Comparison of ENCODE assay signal across 22 mouse cellular contexts in the genomic region with DNA sequence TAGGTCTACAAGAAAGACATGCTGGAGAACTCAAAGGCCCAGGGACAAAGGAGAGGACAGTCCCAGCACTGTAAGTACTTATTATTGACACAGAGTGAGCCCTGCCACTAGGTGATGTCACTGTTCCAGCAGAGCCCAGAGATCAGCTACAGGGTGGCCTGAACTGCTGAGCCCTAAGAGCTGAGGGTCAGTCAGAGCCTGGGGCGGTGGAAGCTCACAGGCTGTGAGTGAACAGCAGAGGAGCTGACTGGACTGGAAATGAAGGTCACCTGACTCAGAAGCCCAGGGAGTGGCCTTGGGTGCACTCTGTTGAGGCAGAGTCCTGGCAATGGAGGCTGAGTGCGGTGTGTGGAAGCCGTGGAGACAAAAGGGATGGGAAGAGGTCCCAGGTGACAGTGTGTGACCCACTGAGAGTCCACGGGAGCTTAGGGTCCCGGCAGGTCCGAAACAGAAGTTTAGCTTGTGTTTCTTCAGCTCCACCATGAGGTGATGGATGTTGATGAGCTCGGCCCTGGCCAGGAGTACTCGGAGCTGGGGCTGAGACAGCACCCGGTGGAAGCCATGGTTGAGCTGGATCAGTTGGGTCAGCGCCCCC. TPM values are rescaled to one million over a fixed set of nuclear protein-coding genes. Genes with fewer than 3 reads are reported as not detected.
DNase-seq lines count a peak whose midpoint lies in the region; ATAC-seq and TF ChIP-seq lines count a peak whose summit lies in the region.
"Had no signal": no experiment of that assay in that cellular context is flagged by ENCODE, and none has a peak within 500 bp of the region (broad histone marks: within the 10 kb centered on the region; RNA-seq: fewer than 3 reads in every experiment).

No protein-coding gene starts in this region.

- H3K4me3 ChIP-seq in intestine, embryonic 14.5 days (ENCODE audit: low read depth, low read length) = no peak overlapping the region
- no peak overlapping the region for H3K4me3 ChIP-seq in intestine, embryonic 16.5 days (ENCODE audit: low read length)
- no peak overlapping the region for H3K4me3 ChIP-seq in liver, adult 2 months (ENCODE audit: insufficient read depth, low read depth, low read length)
- H3K4me3 ChIP-seq in liver, postnatal 0 days (ENCODE audit: low read depth, low read length) = no peak overlapping the region
- no peak overlapping the region for H3K4me3 ChIP-seq in forebrain, embryonic 14.5 days (ENCODE audit: low read depth, low read length)
- no peak overlapping the region for H3K4me3 ChIP-seq in midbrain, embryonic 13.5 days (replicated peaks)
- H3K4me3 ChIP-seq: hindbrain, embryonic 10.5 days; limb, embryonic 12.5 days; lung, embryonic 15.5 days; midbrain, embryonic 10.5 days had no signal

- no peaks in the 10 kb centered on the region for H3K36me3 ChIP-seq in intestine, embryonic 14.5 days (ENCODE audit: control insufficient read depth, insufficient read depth, low read length)
- H3K36me3 ChIP-seq in intestine, embryonic 16.5 days (ENCODE audit: control insufficient read depth, insufficient read depth, low read length) = no peaks in the 10 kb centered on the region
- no peaks in the 10 kb centered on the region for H3K36me3 ChIP-seq in liver, adult 2 months (ENCODE audit: control insufficient read depth, insufficient read depth, low read length)
- H3K36me3 ChIP-seq in liver, postnatal 0 days (replicated peaks; ENCODE audit: insufficient read depth, low read length) = no peaks in the 10 kb centered on the region
- no peaks in the 10 kb centered on the region for H3K36me3 ChIP-seq in forebrain, embryonic 14.5 days (ENCODE audit: control insufficient read depth, insufficient read depth, low read length)
- H3K36me3 ChIP-seq in midbrain, embryonic 13.5 days = no peaks in the 10 kb centered on the region
- H3K36me3 ChIP-seq: hindbrain, embryonic 10.5 days; limb, embryonic 12.5 days; lung, embryonic 15.5 days; midbrain, embryonic 10.5 days had no signal

- no peak overlapping the region for H3K4me2 ChIP-seq in intestine, embryonic 14.5 days (ENCODE audit: low read length)
- H3K4me2 ChIP-seq in intestine, embryonic 16.5 days (ENCODE audit: low read depth, low read length) = no peak overlapping the region
- H3K4me2 ChIP-seq in liver, postnatal 0 days (ENCODE audit: low read depth, low read length) = no peak overlapping the region
- no peak overlapping the region for H3K4me2 ChIP-seq in forebrain, embryonic 14.5 days (ENCODE audit: low read length)
- H3K4me2 ChIP-seq in midbrain, embryonic 13.5 days (replicated peaks) = no peak overlapping the region
- H3K4me2 ChIP-seq: limb, embryonic 12.5 days; lung, embryonic 15.5 days had no signal

- TF ChIP-seq CTCF in liver, adult 2 months (IDR thresholded peaks at IDR 0.05; ENCODE audit: low read depth, low read length) = no peak
- peak; percentile 25; the same call in 1 of the 2 replicates for TF ChIP-seq CTCF in liver, postnatal 0 days (IDR thresholded peaks at IDR 0.05; ENCODE audit: low read depth)

- no peak overlapping the region for H3K9ac ChIP-seq in intestine, embryonic 14.5 days (ENCODE audit: low read length)
- H3K9ac ChIP-seq in intestine, embryonic 16.5 days (ENCODE audit: low read depth, low read length) = no peak overlapping the region
- no peak overlapping the region for H3K9ac ChIP-seq in liver, adult 2 months (ENCODE audit: low read depth, low read length)
- H3K9ac ChIP-seq in liver, postnatal 0 days (replicated peaks) = no peak overlapping the region
- H3K9ac ChIP-seq in forebrain, embryonic 14.5 days (ENCODE audit: low read length) = no peak overlapping the region
- H3K9ac ChIP-seq in midbrain, embryonic 13.5 days (replicated peaks) = no peak overlapping the region
- H3K9ac ChIP-seq: forebrain, postnatal 0 days; limb, embryonic 12.5 days; lung, embryonic 15.5 days had no signal

- no peak for TF ChIP-seq EP300 in liver, postnatal 0 days (IDR thresholded peaks at IDR 0.05; ENCODE audit: low read depth)

- H3K4me1 ChIP-seq in intestine, embryonic 14.5 days (replicated peaks; ENCODE audit: control insufficient read depth, insufficient read depth, low read length) = no peaks in the 10 kb centered on the region
- no peaks in the 10 kb centered on the region for H3K4me1 ChIP-seq in intestine, embryonic 16.5 days (ENCODE audit: control insufficient read depth, insufficient read depth, low read length)
- peaks cover 3% of the 10 kb centered on the region; the same call in 1 of the 2 replicates for H3K4me1 ChIP-seq in liver, adult 2 months (ENCODE audit: control insufficient read depth, insufficient read depth, low read length)
- no peaks in the 10 kb centered on the region for H3K4me1 ChIP-seq in liver, postnatal 0 days (ENCODE audit: insufficient read depth)
- no peaks in the 10 kb centered on the region for H3K4me1 ChIP-seq in forebrain, embryonic 14.5 days (ENCODE audit: control insufficient read depth, insufficient read depth, low read length)
- H3K4me1 ChIP-seq in midbrain, embryonic 13.5 days (replicated peaks) = no peaks in the 10 kb centered on the region
- H3K4me1 ChIP-seq: hindbrain, embryonic 10.5 days; limb, embryonic 12.5 days; lung, embryonic 15.5 days; midbrain, embryonic 10.5 days had no signal

- no peak for ATAC-seq in intestine, embryonic 14.5 days (replicated peaks; ENCODE audit: low FRiP score, low TSS enrichment, low read depth)
- no peak for ATAC-seq in intestine, embryonic 16.5 days
- ATAC-seq in liver, postnatal 0 days = peak; percentile 72
- ATAC-seq in forebrain, embryonic 14.5 days = no peak
- no peak for ATAC-seq in midbrain, embryonic 13.5 days
- ATAC-seq: forebrain, postnatal 0 days had no signal

- no peaks in the 10 kb centered on the region for H3K9me3 ChIP-seq in intestine, embryonic 14.5 days (ENCODE audit: control insufficient read depth, low read length)
- no peaks in the 10 kb centered on the region for H3K9me3 ChIP-seq in intestine, embryonic 16.5 days (ENCODE audit: control insufficient read depth, low read length)
- no peaks in the 10 kb centered on the region for H3K9me3 ChIP-seq in liver, postnatal 0 days (ENCODE audit: low read length)
- H3K9me3 ChIP-seq in forebrain, embryonic 14.5 days (replicated peaks; ENCODE audit: control insufficient read depth, low read length) = no peaks in the 10 kb centered on the region
- no peaks in the 10 kb centered on the region for H3K9me3 ChIP-seq in midbrain, embryonic 13.5 days
- H3K9me3 ChIP-seq: lung, embryonic 15.5 days had no signal

- TF ChIP-seq POLR2A in liver, adult 2 months (IDR thresholded peaks at IDR 0.05; ENCODE audit: extremely low read depth, insufficient read depth, low read length) = no peak

- DNase-seq in intestine, embryonic 14.5 days (ENCODE audit: low spot score) = peak; percentile 47
- DNase-seq in adrenal gland, postnatal 10 days = peak; percentile 71
- peak; percentile 59 for DNase-seq in liver, adult 2 months (ENCODE audit: extremely low read depth, low read depth, low spot score)
- DNase-seq in liver, postnatal 0 days = no peak
- no peak for DNase-seq in forebrain, embryonic 14.5 days (ENCODE audit: low spot score)
- no peak for DNase-seq in adipocyte (ENCODE audit: low spot score)
- DNase-seq: cerebellum, adult 11-12 months; cerebellum, postnatal 14 days; embryo, embryonic 11 days; forebrain, postnatal 0 days; right cerebral cortex, postnatal 14 days had no signal

- no peak overlapping the region for H3K27ac ChIP-seq in intestine, embryonic 14.5 days (ENCODE audit: low read depth)
- no peak overlapping the region for H3K27ac ChIP-seq in intestine, embryonic 16.5 days (ENCODE audit: low read length)
- H3K27ac ChIP-seq in liver, adult 2 months (replicated peaks; ENCODE audit: insufficient read depth, low read depth, low read length) = no peak overlapping the region
- no peak overlapping the region for H3K27ac ChIP-seq in liver, postnatal 0 days (ENCODE audit: low read depth)
- no peak overlapping the region for H3K27ac ChIP-seq in forebrain, embryonic 14.5 days (ENCODE audit: low read depth, low read length)
- no peak overlapping the region for H3K27ac ChIP-seq in midbrain, embryonic 13.5 days
- H3K27ac ChIP-seq: hindbrain, embryonic 10.5 days; limb, embryonic 12.5 days; lung, embryonic 15.5 days; macrophage; midbrain, embryonic 10.5 days had no signal

- WGBS in intestine, embryonic 14.5 days = 82% methylated on average over 10 of the region's 10 CpGs
- WGBS in intestine, embryonic 16.5 days = 84% methylated on average over 10 of the region's 10 CpGs
- WGBS in liver, adult 2 months = 85% methylated on average over 10 of the region's 10 CpGs
- 68% methylated on average over 10 of the region's 10 CpGs for WGBS in liver, postnatal 0 days (ENCODE audit: insufficient replicate concordance)
- 86% methylated on average over 10 of the region's 10 CpGs for WGBS in forebrain, embryonic 14.5 days
- 84% methylated on average over 10 of the region's 10 CpGs for WGBS in midbrain, embryonic 13.5 days

- H3K79me2 ChIP-seq in liver, adult 2 months (ENCODE audit: control insufficient read depth, insufficient read depth, low read length) = no peaks in the 10 kb centered on the region

- H3K27me3 ChIP-seq in intestine, embryonic 14.5 days (replicated peaks; ENCODE audit: control insufficient read depth, insufficient read depth, low read length) = no peaks in the 10 kb centered on the region
- H3K27me3 ChIP-seq in intestine, embryonic 16.5 days (replicated peaks; ENCODE audit: control insufficient read depth, insufficient read depth, low read length) = no peaks in the 10 kb centered on the region
- H3K27me3 ChIP-seq in liver, adult 2 months (ENCODE audit: control insufficient read depth, insufficient read depth, low read length) = no peaks in the 10 kb centered on the region
- H3K27me3 ChIP-seq in liver, postnatal 0 days (ENCODE audit: insufficient read depth, low read length) = no peaks in the 10 kb centered on the region
- 0 out of 2 replicates have a peak, but pooled peaks cover 4% of the 10 kb centered on the region for H3K27me3 ChIP-seq in forebrain, embryonic 14.5 days (replicated peaks; ENCODE audit: control insufficient read depth, insufficient read depth, low read length)
- peaks cover 15% of the 10 kb centered on the region; the same call in 1 of the 2 replicates for H3K27me3 ChIP-seq in midbrain, embryonic 13.5 days
- H3K27me3 ChIP-seq: lung, embryonic 15.5 days had no signal

RNA-seq across cellular contexts. Expression of gene H2-Q1, which starts 16.4 kb away (rescaled TPM):
- 1.2 and 1.6 TPM in 2 replicates for polyA plus RNA-seq in intestine, embryonic 14.5 days (2014; fragmentation: Nextera tagmentation; extraction: Ambion mirVana)
- polyA plus RNA-seq in intestine, embryonic 16.5 days (2015; fragmentation: Nextera tagmentation; extraction: Ambion mirVana) = 8.8 and 12.8 TPM in 2 replicates
- total RNA-seq in adrenal gland, postnatal 10 days (2021) = 1 to 10 TPM; 1.4 to 1.5 TPM
- 9.1 and 11.1 TPM in 2 replicates for total RNA-seq in liver, adult 2 months (2014; rRNA removed)
- polyA plus RNA-seq in liver, adult 2 months (2012; rRNA removed) = 4.4 and 5.5 TPM in 2 replicates
- 0.07 and 0.17 TPM in 2 replicates for polyA plus RNA-seq in liver, postnatal 0 days (2015; fragmentation: Nextera tagmentation; extraction: Ambion mirVana)
- 0.46 TPM in 1 of 2 replicates, not detected in the other for polyA plus RNA-seq in forebrain, embryonic 14.5 days (2014; fragmentation: Nextera tagmentation; extraction: Ambion mirVana)
- 0.11 and 0.17 TPM in 2 replicates for polyA plus RNA-seq in midbrain, embryonic 13.5 days (2015; fragmentation: Nextera tagmentation; extraction: Ambion mirVana)
- total RNA-seq: granulocyte monocyte progenitor cell, adult 5-6 weeks had no signal
- polyA plus RNA-seq: heart, postnatal 0 days; hindbrain, embryonic 10.5 days; kidney, embryonic 14.5 days; limb, embryonic 12.5 days; macrophage; midbrain, embryonic 10.5 days; neural tube, embryonic 11.5 days had no signal

RNA-seq across cellular contexts. Expression of gene H2-Q2, which starts 38.2 kb away (rescaled TPM):
- 37.3 and 39.1 TPM in 2 replicates for polyA plus RNA-seq in intestine, embryonic 14.5 days (2014; fragmentation: Nextera tagmentation; extraction: Ambion mirVana)
- 136 and 184 TPM in 2 replicates for polyA plus RNA-seq in intestine, embryonic 16.5 days (2015; fragmentation: Nextera tagmentation; extraction: Ambion mirVana)
- total RNA-seq in adrenal gland, postnatal 10 days (2021) = 1 to 10 TPM in 1 of 2 experiments, under 1 TPM in 1; 0.70 to 1.4 TPM
- 0.81 and 1.2 TPM in 2 replicates for total RNA-seq in liver, adult 2 months (2014; rRNA removed)
- polyA plus RNA-seq in liver, adult 2 months (2012; rRNA removed) = 0.37 and 0.75 TPM in 2 replicates
- 4.9 and 5.3 TPM in 2 replicates for polyA plus RNA-seq in liver, postnatal 0 days (2015; fragmentation: Nextera tagmentation; extraction: Ambion mirVana)
- polyA plus RNA-seq in forebrain, embryonic 14.5 days (2014; fragmentation: Nextera tagmentation; extraction: Ambion mirVana) = 1.1 and 2.1 TPM in 2 replicates
- polyA plus RNA-seq in midbrain, embryonic 13.5 days (2015; fragmentation: Nextera tagmentation; extraction: Ambion mirVana) = 0.26 and 0.30 TPM in 2 replicates
- polyA plus RNA-seq: macrophage had no signal

RNA-seq across cellular contexts. Expression of gene H2-D1, which starts 41.3 kb away (rescaled TPM):
- 102 and 108 TPM in 2 replicates for polyA plus RNA-seq in intestine, embryonic 14.5 days (2014; fragmentation: Nextera tagmentation; extraction: Ambion mirVana)
- 238 and 255 TPM in 2 replicates for polyA plus RNA-seq in intestine, embryonic 16.5 days (2015; fragmentation: Nextera tagmentation; extraction: Ambion mirVana)
- 100 to 1,000 TPM; 105 to 116 TPM for total RNA-seq in adrenal gland, postnatal 10 days (2021)
- total RNA-seq in liver, adult 2 months (2014; rRNA removed) = 444 and 506 TPM in 2 replicates
- 487 and 676 TPM in 2 replicates for polyA plus RNA-seq in liver, adult 2 months (2012; rRNA removed)
- 256 and 291 TPM in 2 replicates for polyA plus RNA-seq in liver, postnatal 0 days (2015; fragmentation: Nextera tagmentation; extraction: Ambion mirVana)
- 37.5 and 44.2 TPM in 2 replicates for polyA plus RNA-seq in forebrain, embryonic 14.5 days (2014; fragmentation: Nextera tagmentation; extraction: Ambion mirVana)
- 49.5 and 52.5 TPM in 2 replicates for polyA plus RNA-seq in midbrain, embryonic 13.5 days (2015; fragmentation: Nextera tagmentation; extraction: Ambion mirVana)

Comparison
In these comparisons a context has a peak if more than half of its experiments do, and no peak if none do; other contexts are left out.
1. DNase-seq: peak in intestine, embryonic 14.5 days (single experiment), adrenal gland, postnatal 10 days (single experiment) and liver, adult 2 months (single experiment); none in liver, postnatal 0 days (single experiment), forebrain, embryonic 14.5 days (single experiment) and adipocyte (single experiment).